Mouse (Mus musculus) liver, embryonic 14.5 days (tissue): ENCODE data around the gene Srgap1.

ENCODE experiments used
- CTCF ChIP-seq: IDR thresholded peaks from 2 replicates; pipeline ENCODE4 v1.5.1; 2016; ENCODE audit warnings: antibody characterized with exemption, low read depth, control low read depth
- EP300 ChIP-seq: IDR thresholded peaks from 2 replicates; pipeline ENCODE4 v1.6.1; 2016; ENCODE audit warnings: antibody characterized with exemption, low read depth

GRCm38 (mm10) chr10:122002930-122003329 is 44.2 kb downstream of the Srgap1 start:
- TF ChIP-seq CTCF = no peak
- no peak for TF ChIP-seq EP300
